Mouse (Mus musculus) G1E (cell line): ENCODE data around the gene Cmip. TPM values are rescaled to one million over a fixed set of nuclear protein-coding genes. Genes with fewer than 3 reads are reported as not detected.

Source experiments
- ATAC-seq: 2 replicates; pipeline ENCODE4 v1.8.0; 2016; ENCODE audit warnings: mild to moderate bottlenecking; ENCODE audit not compliant: insufficient number of reproducible peaks, poor library complexity, low FRiP score, severe bottlenecking; ENCODE audit errors: extremely low read depth
- DNase-seq: peaks from one replicate; pipeline ENCODE4 v3.0.0; 2012; ENCODE audit warnings: low spot score
- H3K27me3 ChIP-seq: 2 replicates; pipeline ENCODE4 v1.6.1; 2012; ENCODE audit warnings: mild to moderate bottlenecking, low read length, inconsistent platforms; ENCODE audit not compliant: insufficient read depth
- H3K36me3 ChIP-seq: replicated peaks from 2 replicates; pipeline ENCODE3; 2012; ENCODE audit warnings: mild to moderate bottlenecking, inconsistent platforms
- H3K4me1 ChIP-seq: 2 replicates; pipeline ENCODE4 v1.6.1; 2012; ENCODE audit warnings: low read depth, low read length, inconsistent platforms, mixed read lengths; ENCODE audit not compliant: insufficient read depth
- H3K4me3 ChIP-seq: 2 replicates; pipeline ENCODE4 v1.5.1; 2012; ENCODE audit warnings: low read depth, mild to moderate bottlenecking, inconsistent platforms, low read length, moderate library complexity, mixed read lengths
- H3K9me3 ChIP-seq: replicated peaks from 2 replicates; pipeline ENCODE4 v1.6.1; 2012; ENCODE audit warnings: inconsistent platforms
- CTCF ChIP-seq: IDR thresholded peaks from 2 replicates; pipeline ENCODE4 v1.5.1; 2012; ENCODE audit warnings: low read depth, low read length, inconsistent platforms, mixed read lengths
- GATA1 ChIP-seq: IDR thresholded peaks from 2 replicates; pipeline ENCODE4 v1.6.1; 2012; ENCODE audit warnings: borderline replicate concordance, low read length, inconsistent platforms, mixed read lengths
- GATA2 ChIP-seq: IDR thresholded peaks from 2 replicates; pipeline ENCODE4 v1.6.1; 2012; ENCODE audit warnings: low read depth, low read length, inconsistent platforms, borderline replicate concordance
- POLR2AphosphoS5 ChIP-seq: IDR thresholded peaks from 2 replicates; pipeline ENCODE4 v1.6.1; 2012; ENCODE audit warnings: low read depth, low read length, inconsistent platforms; ENCODE audit not compliant: insufficient replicate concordance
- TAL1 ChIP-seq: conservative IDR thresholded peaks from 2 replicates; pipeline ENCODE4 v1.6.1; 2012; ENCODE audit warnings: low read depth, low read length, inconsistent platforms, mixed read lengths
- polyA plus RNA-seq: library from polyadenylated mRNA; stranded (reverse); fragments of >175 nt; gene quantifications from 2 replicates; pipeline ENCODE4 v1.2.3, GENCODE M21; 2012
- total RNA-seq, 2 experiments: library from RNA; stranded (forward) in 1 of 2; stranded (reverse) in 1 of 2; fragments of 200-1000 nt in 1 of 2; fragments of >200 nt in 1 of 2; fragmentation: Nextera tagmentation in 1 of 2; gene quantifications; 2 replicates each; pipeline ENCODE4 v1.2.3; 2014 to 2017

Cmip gene
- total and polyA plus RNA-seq, 3 experiments: 5.8 to 88.8 (median 65.3) TPM

GRCm38 (mm10) chr8:117498179-117498914, 241.5 kb downstream of the Cmip start, which contains the start of gene Plcg2:
Gene Plcg2 (plus strand): TSS chr8:117498291.
- Histone ChIP-seq H3K4me1 (no peaks in the 10 kb centered on the region), H3K9me3 (peaks cover 45% of the 10 kb centered on the region), H3K4me3 (no peak within 1 kb of the TSS; the same call in 1 of the 2 replicates), H3K27me3 (no peaks in the 10 kb centered on the region), H3K36me3 (no peaks in the 10 kb centered on the region)
- no peak for TF ChIP-seq POLR2AphosphoS5
- no peak for TF ChIP-seq GATA2
- TF ChIP-seq TAL1: no peak
- TF ChIP-seq GATA1: no peak
- TF ChIP-seq CTCF: no peak
- ATAC-seq: no peak
- no peak for DNase-seq

- H3K4me1 ChIP-seq: no peaks in the 10 kb centered on the region
- H3K4me3 ChIP-seq: no peak overlapping the region
- peaks cover 48% of the 10 kb centered on the region for H3K9me3 ChIP-seq
- no peak for DNase-seq
- ATAC-seq: no peak
- no peak for TF ChIP-seq GATA1
- no peak for TF ChIP-seq CTCF
- no peak for TF ChIP-seq POLR2AphosphoS5
- TF ChIP-seq TAL1: no peak
- no peak for TF ChIP-seq GATA2
- no peaks in the 10 kb centered on the region for H3K36me3 ChIP-seq
- H3K27me3 ChIP-seq: no peaks in the 10 kb centered on the region
Measured at GRCm38 (mm10) chr8:117498915-117499540, 242.2 kb downstream of the Cmip start.

GRCm38 (mm10) chr8:117500232-117500823, 243.5 kb downstream of the Cmip start:
- no peak for ATAC-seq

GRCm38 (mm10) chr8:117501323-117501722, 244.5 kb downstream of the Cmip start:
- Histone ChIP-seq H3K4me1 (no peaks in the 10 kb centered on the region), H3K9me3 (peaks cover 53% of the 10 kb centered on the region), H3K36me3 (no peaks in the 10 kb centered on the region), H3K27me3 (no peaks in the 10 kb centered on the region), H3K4me3 (no peak overlapping the region)
- TF ChIP-seq TAL1 (no peak), POLR2AphosphoS5 (no peak), GATA1 (no peak), CTCF (no peak), GATA2 (no peak)
- DNase-seq: no peak
- ATAC-seq: no peak

More at GRCm38 (mm10) chr8:117500232-117500823, 243.5 kb downstream of the Cmip start:
- no peak for TF ChIP-seq TAL1
- TF ChIP-seq CTCF: no peak
- TF ChIP-seq GATA2: no peak
- TF ChIP-seq POLR2AphosphoS5: no peak
- no peak for TF ChIP-seq GATA1
- Histone ChIP-seq H3K27me3 (no peaks in the 10 kb centered on the region), H3K4me3 (no peak overlapping the region), H3K4me1 (no peaks in the 10 kb centered on the region), H3K36me3 (no peaks in the 10 kb centered on the region), H3K9me3 (peaks cover 55% of the 10 kb centered on the region)
- no peak for DNase-seq

GRCm38 (mm10) chr8:117503405-117504069, 246.7 kb downstream of the Cmip start:
- ATAC-seq (no peak), DNase-seq (no peak)
- Histone ChIP-seq H3K27me3 (no peaks in the 10 kb centered on the region), H3K9me3 (peaks cover 55% of the 10 kb centered on the region), H3K36me3 (no peaks in the 10 kb centered on the region), H3K4me1 (no peaks in the 10 kb centered on the region), H3K4me3 (no peak overlapping the region)
- TF ChIP-seq GATA2: no peak
- TF ChIP-seq CTCF: no peak
- TF ChIP-seq GATA1: no peak
- no peak for TF ChIP-seq POLR2AphosphoS5
- TF ChIP-seq TAL1: no peak

GRCm38 (mm10) chr8:117507703-117508102, 250.8 kb downstream of the Cmip start:
- Histone ChIP-seq H3K9me3 (peaks cover 59% of the 10 kb centered on the region), H3K4me3 (no peak overlapping the region), H3K36me3 (no peaks in the 10 kb centered on the region), H3K4me1 (no peaks in the 10 kb centered on the region), H3K27me3 (no peaks in the 10 kb centered on the region)
- TF ChIP-seq GATA2: no peak
- TF ChIP-seq POLR2AphosphoS5: no peak
- TF ChIP-seq GATA1: no peak
- TF ChIP-seq TAL1: no peak
- TF ChIP-seq CTCF: no peak
- ATAC-seq (no peak), DNase-seq (no peak)

Other genes with a start within 250 kb of the Cmip start
- gene Pkd1l2, start 174.6 kb upstream of the Cmip start, total RNA-seq (2014; fragmentation: Nextera tagmentation): 0.60 and 0.87 TPM in 2 replicates
- 0.16 and 0.52 TPM in 2 replicates for gene Pkd1l2, start 174.6 kb upstream of the Cmip start, total RNA-seq (2017)
- 0.09 and 0.18 TPM in 2 replicates for gene Pkd1l2, start 174.6 kb upstream of the Cmip start, polyA plus RNA-seq
- gene Bco1, start 161.2 kb upstream of the Cmip start, total RNA-seq (2014; fragmentation: Nextera tagmentation): not detected in 2 replicates
- gene Bco1, start 161.2 kb upstream of the Cmip start, total RNA-seq (2017): 0.06 TPM in 1 of 2 replicates, not detected in the other
- not detected in 2 replicates for gene Bco1, start 161.2 kb upstream of the Cmip start, polyA plus RNA-seq
- 10.1 and 11.7 TPM in 2 replicates for gene Gan, start 98.9 kb upstream of the Cmip start, total RNA-seq (2014; fragmentation: Nextera tagmentation)
- gene Gan, start 98.9 kb upstream of the Cmip start, total RNA-seq (2017): 3.7 and 5.0 TPM in 2 replicates
- 1.4 and 1.8 TPM in 2 replicates for gene Gan, start 98.9 kb upstream of the Cmip start, polyA plus RNA-seq
- not detected in 2 replicates for gene Plcg2, start 241.2 kb downstream of the Cmip start, total RNA-seq (2014; fragmentation: Nextera tagmentation)
- gene Plcg2, start 241.2 kb downstream of the Cmip start, total RNA-seq (2017): not detected in 2 replicates
- gene Plcg2, start 241.2 kb downstream of the Cmip start, polyA plus RNA-seq: not detected in 2 replicates